Mouse (Mus musculus): ENCODE measurements around the gene Rpl3. TPM values are rescaled to one million over a fixed set of nuclear protein-coding genes. Genes with fewer than 3 reads are reported as not detected.
"Not testable (repeated sequence)": the region's sequence is repeated elsewhere in the genome, so short reads cannot be mapped to it uniquely, and the experiment has no call there.

Gene Rpl3
- 629 and 778 TPM in 2 replicates for polyA plus RNA-seq (2012; rRNA removed)

DNA sequence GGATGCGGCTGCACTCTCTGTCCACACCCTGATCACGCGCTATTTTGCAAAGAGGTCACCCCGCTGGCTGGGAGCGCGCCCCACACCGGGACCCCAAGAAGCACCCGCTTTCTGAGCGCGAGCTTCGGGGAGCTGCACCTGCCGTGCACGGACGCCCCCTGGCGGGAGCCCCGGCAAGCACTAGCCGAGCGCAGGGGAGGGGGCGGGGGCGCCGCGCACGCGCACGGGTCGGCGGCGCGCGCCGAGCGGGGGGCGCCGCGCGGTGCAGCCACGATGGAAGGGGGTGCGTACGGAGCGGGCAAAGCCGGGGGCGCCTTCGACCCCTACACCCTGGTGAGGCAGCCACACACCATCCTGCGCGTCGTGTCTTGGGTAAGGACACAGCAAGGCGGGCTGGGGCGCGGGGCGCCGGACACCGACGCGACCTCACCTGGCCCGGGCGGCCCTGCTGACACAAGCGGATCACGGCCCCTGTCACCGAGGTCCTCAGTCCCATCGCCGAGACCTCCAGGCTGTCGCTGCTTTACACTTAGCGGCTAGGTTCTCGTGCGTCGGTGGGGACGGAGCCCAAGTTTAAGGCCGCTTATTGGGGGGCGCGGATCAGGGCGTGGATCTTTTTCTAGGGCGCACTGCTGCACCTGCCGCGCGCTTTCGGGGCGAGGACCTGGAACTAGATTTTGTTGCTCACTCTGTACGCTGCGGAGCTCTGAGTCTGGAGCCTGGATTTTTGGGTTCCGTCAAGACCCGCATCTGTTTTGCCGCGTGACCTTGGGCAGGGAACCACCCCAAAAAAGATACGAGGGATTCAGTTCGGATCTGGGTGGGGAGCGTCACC lies at the start of gene Rpl3, which contains the start of gene Syngr1:
TSS of gene Rpl3 (minus strand) at position 748 of the 835 bp plus-strand sequence.
TSS of gene Syngr1 (plus strand) at position 214 of the 835 bp plus-strand sequence.
- DNase-seq (ENCODE audit: extremely low spot score in 1 of 2, low spot score in 1 of 2), result peak in 1 of 2 experiments; percentile 89

GRCm38 (mm10) chr15:80140878-80141277 lies 49.2 kb upstream of the Rpl3 start:
- DNase-seq (ENCODE audit: extremely low spot score in 1 of 2, low spot score in 1 of 2), result no peak

GRCm38 (mm10) chr15:80140302-80140701 lies 48.6 kb upstream of the Rpl3 start:
- DNase-seq (ENCODE audit: extremely low spot score in 1 of 2, low spot score in 1 of 2), result no peak

DNA sequence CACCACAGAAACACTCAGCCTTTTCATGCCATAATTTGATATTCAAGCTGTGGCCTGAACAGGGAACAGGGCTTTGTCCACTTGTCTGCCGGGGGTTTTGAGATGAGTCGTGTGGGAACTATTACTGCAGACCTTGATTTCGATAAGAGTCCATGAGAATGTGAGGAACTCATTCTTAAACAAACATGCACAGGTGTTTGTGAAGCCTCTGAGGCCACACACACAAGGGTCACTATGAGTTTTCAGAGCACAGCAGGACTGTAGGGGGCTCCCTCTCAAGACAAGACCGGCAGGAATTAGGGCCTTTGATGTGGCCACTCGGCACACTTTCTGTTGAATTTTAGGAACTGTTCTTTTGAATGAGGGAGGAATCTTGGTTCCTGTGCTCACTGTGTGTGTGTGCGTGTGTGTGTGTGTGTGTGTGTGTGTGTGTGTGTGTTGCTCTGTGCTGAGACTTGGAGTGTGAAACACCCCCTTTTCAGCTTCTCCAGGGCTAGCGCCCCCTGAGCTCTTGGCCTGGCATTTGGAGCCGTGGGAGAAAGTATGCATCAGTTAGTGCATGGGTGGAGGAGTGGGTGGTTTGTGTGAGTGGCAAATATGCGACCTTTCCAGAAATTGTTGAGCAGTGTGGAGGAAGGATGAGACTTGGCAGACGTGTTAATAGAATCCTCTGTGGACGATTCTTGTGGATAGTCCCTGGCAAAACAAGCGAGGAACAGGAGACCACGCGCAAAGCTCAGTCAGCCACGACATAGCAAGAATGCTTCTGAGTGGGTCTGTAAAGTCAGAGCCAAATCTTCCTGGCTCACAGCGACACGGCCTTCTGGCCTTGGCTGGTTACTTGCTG lies 46.5 kb upstream of the Rpl3 start:
- DNase-seq (ENCODE audit: extremely low spot score in 1 of 2, low spot score in 1 of 2), result peak; percentile 73 to 88

- DNase-seq (ENCODE audit: extremely low spot score in 1 of 2, low spot score in 1 of 2), result no peak
These were observed 45.0 kb upstream of the Rpl3 start for GRCm38 (mm10) chr15:80136645-80137044.

GRCm38 (mm10) chr15:80135499-80135898 lies 43.8 kb upstream of the Rpl3 start:
- no peak for DNase-seq (ENCODE audit: extremely low spot score in 1 of 2, low spot score in 1 of 2)

DNA sequence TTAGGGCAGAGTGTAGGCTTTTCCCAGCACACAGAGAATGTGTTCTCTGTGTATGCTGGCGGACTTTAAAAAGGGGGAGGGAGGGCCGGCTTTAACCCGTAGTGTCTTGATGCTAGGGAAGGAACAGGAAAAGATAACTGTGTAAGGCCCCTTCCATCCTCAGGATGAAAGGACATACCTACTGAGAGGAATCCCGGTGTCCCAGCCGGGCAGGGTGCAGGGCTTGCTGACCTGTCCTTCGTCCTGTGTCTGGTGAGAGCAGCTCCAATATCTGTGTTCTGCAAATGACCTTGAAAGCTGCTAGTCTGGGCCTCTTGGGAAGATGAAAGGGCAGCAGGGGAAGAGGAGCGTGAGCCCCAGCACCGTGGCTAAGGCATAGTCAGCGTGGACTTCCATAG lies 42.8 kb upstream of the Rpl3 start:
- DNase-seq (ENCODE audit: extremely low spot score in 1 of 2, low spot score in 1 of 2), result no peak

DNA sequence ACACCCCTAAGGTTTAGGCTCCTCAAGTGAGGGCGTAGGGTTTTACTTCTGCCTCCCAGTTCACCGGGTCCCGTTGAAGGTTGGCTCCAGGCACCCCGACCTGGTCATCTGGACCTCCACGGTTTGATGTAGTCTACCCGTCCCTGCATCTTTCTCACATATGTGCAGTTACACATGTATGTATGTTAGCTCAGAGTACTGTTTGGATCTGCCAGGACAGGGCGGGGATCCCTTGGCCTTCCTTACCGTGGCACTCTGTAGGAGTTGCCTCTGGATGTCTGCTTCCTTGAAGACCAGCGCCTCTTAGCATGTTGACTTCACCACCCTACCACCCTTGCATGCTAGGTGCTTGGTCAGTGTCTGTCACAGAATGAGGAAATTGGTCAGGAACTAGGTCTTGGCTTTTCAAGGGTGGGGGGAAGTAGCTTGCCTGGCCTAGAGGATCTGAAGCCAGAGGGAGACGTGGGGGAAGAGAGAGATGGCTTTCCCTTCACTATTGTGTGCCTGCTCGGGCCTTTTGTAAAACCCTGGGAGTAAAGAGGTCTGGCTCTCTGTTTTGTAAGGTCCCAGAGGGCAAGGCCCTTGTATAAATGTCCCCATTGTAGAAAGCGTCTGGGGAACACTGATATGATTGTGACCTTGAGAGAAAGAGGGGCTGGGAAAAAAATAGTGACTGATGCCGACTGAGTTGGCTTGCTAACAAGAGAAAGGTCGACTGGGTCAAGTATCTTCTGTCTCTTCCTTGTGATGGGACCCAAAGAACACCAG lies 42.2 kb upstream of the Rpl3 start:
- DNase-seq (ENCODE audit: extremely low spot score in 1 of 2, low spot score in 1 of 2), result peak in 1 of 2 experiments; percentile 27

- DNase-seq (ENCODE audit: extremely low spot score in 1 of 2, low spot score in 1 of 2), result peak; percentile 65 to 94
These were observed 41.4 kb upstream of the Rpl3 start, which contains the start of gene Tab1 for GRCm38 (mm10) chr15:80132993-80133586. Gene Tab1 (plus strand): TSS chr15:80133127.

DNA sequence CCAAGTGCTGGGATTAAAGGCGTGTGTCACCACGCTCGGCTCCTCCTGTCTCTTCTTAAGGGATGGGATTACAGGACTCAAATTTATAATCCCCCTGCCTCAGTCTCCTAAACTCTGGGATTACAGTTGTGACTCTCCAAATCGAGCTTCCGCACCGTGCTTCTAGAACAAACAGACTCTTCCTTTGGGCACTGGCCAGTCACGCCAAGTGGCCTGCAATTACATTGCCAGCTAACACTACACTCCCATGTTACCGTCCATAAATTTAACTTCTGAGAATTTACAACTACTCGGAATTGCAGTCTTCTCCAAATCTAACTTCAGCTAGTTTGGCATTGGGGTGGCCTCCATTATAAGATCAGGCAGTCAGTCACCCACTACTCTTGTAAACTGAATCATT lies 40.8 kb upstream of the Rpl3 start:
- DNase-seq (ENCODE audit: extremely low spot score in 1 of 2, low spot score in 1 of 2), result no peak

DNA sequence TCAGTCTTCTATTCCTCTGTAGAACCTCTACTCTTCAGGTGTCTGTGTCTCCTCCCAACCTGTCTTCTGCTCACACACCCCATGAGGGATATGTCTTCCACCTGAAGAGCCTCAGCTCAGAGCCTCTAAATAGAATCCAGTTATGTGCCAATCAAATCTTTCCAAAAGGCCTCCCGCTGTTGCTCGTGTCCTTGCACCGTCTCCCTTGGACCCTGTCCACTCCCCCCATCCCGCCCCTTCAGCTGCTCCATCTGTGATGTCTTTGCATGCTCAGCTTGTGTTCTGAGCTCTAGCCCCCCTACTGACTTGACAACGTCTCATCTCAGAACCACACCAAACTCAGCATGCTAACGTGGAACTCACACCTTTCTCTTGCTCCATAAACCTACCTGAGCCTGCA lies 39.8 kb upstream of the Rpl3 start:
- DNase-seq (ENCODE audit: extremely low spot score in 1 of 2, low spot score in 1 of 2), result no peak

DNA sequence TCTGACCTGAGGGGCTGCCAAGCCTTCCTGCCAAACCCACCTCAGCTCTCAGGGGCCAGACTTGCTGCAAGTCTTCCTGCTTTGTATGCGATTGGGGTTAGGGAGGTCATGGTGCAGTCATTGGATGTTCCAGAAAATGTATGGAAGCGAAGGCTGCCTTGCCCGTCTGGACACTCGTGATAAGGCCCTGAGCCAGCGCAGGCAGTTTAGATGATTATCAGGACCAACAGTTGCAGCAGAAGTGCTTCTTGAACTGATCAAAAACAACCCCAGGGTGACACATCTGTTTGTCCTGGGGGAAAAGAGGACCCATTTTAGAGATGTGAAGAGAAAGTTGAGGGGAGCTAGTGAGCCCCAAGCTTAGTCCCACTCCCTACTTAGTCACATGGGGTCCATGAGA lies 39.0 kb upstream of the Rpl3 start:
- DNase-seq (ENCODE audit: extremely low spot score in 1 of 2, low spot score in 1 of 2), result no peak

GRCm38 (mm10) chr15:80129982-80130381 lies 38.3 kb upstream of the Rpl3 start:
- no peak for DNase-seq (ENCODE audit: extremely low spot score in 1 of 2, low spot score in 1 of 2)

DNA sequence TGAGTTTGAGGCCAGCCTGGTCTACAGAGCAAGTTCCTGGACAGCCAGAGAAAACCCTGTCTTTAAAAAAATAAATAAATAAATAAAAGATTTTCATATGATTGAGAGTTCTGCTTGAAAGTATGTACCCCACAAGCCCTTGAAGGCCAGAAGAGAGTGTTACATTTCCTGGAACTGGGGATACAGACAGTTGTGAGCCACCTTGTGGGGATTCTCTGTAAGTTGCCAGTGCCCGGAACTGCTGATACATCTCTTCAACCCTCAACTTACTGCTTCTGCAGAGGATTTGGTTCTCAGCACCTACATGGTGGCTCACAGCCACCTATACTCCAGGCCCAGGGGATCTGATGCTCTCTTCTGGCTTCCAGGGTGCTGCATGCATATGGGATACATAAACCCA lies 35.5 kb upstream of the Rpl3 start:
- peak in 1 of 2 experiments; percentile 36 for DNase-seq (ENCODE audit: extremely low spot score in 1 of 2, low spot score in 1 of 2)

DNA sequence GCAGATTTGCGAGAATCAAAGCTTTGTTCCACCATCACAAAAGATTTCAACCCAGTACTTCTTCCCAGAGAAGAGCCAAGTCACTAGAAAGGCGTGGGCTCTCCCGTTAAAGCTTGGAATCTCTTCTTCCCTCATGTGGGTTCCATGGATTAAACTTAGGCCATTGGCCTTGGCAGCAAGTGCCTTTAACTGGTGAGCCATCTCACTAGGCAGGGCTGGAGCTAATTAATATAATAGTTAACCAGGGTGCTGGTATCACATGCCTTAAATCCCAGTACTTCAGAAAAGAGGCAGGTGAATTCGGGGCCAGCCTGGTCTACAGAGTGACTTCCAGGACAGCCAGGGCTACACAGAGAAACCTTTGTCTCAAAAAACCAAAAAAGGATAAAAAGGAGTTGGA lies 33.0 kb upstream of the Rpl3 start:
- no peak for DNase-seq (ENCODE audit: extremely low spot score in 1 of 2, low spot score in 1 of 2)

- not testable (repeated sequence) for DNase-seq (ENCODE audit: extremely low spot score in 1 of 2, low spot score in 1 of 2)
These were observed 30.8 kb upstream of the Rpl3 start for GRCm38 (mm10) chr15:80122431-80122830.

- DNase-seq (ENCODE audit: extremely low spot score in 1 of 2, low spot score in 1 of 2), result no peak
These were observed 30.2 kb upstream of the Rpl3 start for GRCm38 (mm10) chr15:80121721-80122325.

DNA sequence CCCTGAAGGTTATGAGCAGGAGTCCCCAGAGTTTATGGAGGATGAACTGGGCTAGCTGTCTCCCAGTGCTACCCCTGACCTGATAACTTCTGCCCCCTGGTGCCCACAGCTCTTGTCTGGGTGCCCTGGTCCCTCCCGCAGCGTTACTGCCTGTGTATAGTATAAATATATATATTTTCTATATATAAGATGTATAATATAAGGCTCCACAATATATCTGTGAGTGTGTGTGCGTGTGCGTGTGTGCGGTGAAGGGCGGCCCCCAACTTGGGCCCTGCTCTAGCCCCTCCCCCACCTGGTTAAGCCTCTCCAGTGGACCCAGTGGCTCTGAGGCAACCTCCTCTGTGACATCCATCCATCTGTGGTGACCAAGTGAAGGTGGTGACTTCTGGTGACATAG lies 27.4 kb upstream of the Rpl3 start:
- DNase-seq (ENCODE audit: extremely low spot score in 1 of 2, low spot score in 1 of 2), result no peak

GRCm38 (mm10) chr15:80117154-80117553 lies 25.5 kb upstream of the Rpl3 start:
- no peak for DNase-seq (ENCODE audit: extremely low spot score in 1 of 2, low spot score in 1 of 2)

All from frontal cortex, adult 2 months (tissue).